ENCODE assay signal across 8 mouse cellular contexts in the genomic region with DNA sequence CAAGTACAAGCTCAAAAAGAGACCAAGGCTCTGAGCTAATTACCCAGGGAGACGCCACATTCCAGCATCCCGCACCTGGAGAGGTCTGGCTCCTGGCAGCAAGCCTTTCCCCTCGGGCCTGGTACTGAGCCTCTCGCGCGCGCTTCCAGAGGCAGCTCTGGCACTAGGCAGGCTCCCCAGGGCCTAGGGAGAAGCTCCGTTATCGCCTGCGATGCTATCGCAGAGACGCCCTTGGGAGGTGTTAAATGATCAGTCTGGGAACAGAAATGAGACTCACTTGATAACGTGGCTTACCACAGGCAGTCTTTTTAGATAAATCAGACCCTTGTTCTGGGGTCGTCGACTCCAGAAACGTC.
A peak's percentile ranks its signal among the peaks of the same experiment; 100 is the strongest.
DNase-seq lines count a peak whose midpoint lies in the region; ATAC-seq lines count a peak whose summit lies in the region.

No protein-coding gene starts in this region.

- WGBS in forebrain, embryonic 15.5 days = 2% methylated on average over 16 of the region's 16 CpGs
- WGBS in liver, embryonic 16.5 days (ENCODE audit: insufficient replicate concordance) = 1% methylated on average over 16 of the region's 16 CpGs

- H3K27me3 ChIP-seq in forebrain, embryonic 15.5 days = no peaks in the 10 kb centered on the region
- H3K27me3 ChIP-seq in liver, embryonic 16.5 days (ENCODE audit: control insufficient read depth, insufficient read depth, low read depth, low read length) = no peaks in the 10 kb centered on the region

- peak overlapping the region; percentile 55 for H3K4me2 ChIP-seq in forebrain, embryonic 15.5 days (replicated peaks)
- H3K4me2 ChIP-seq in liver, embryonic 16.5 days (ENCODE audit: low read depth, low read length) = peak overlapping the region; percentile 85

- no peak for DNase-seq in frontal cortex, postnatal 10 days (ENCODE audit: low spot score in 2 of 2)
- DNase-seq in gastrocnemius, postnatal 25 days = no peak
- DNase-seq in cerebellum, adult 9-10 months = no peak
- DNase-seq in left cerebral cortex, adult 9 months (ENCODE audit: low spot score in 2 of 2) = no peak

- peaks cover 34% of the 10 kb centered on the region for H3K4me1 ChIP-seq in forebrain, embryonic 15.5 days
- H3K4me1 ChIP-seq in liver, embryonic 16.5 days (ENCODE audit: control insufficient read depth, low read depth, low read length) = peaks cover 19% of the 10 kb centered on the region

- ATAC-seq in frontal cortex, adult (ENCODE audit: low TSS enrichment) = peak; percentile 60
- peak; percentile 33 for ATAC-seq in CD4-positive, CD25-positive, alpha-beta regulatory T cell, adult 4 months
- ATAC-seq in forebrain, embryonic 15.5 days (replicated peaks) = peak; percentile 80
- peak; percentile 58 for ATAC-seq in liver, embryonic 16.5 days (ENCODE audit: low read depth)

- peak overlapping the region; percentile 66 for H3K4me3 ChIP-seq in forebrain, embryonic 15.5 days
- peak overlapping the region; percentile 88 for H3K4me3 ChIP-seq in liver, embryonic 16.5 days (ENCODE audit: low read depth, low read length)

- no peaks in the 10 kb centered on the region for H3K36me3 ChIP-seq in forebrain, embryonic 15.5 days
- H3K36me3 ChIP-seq in liver, embryonic 16.5 days (ENCODE audit: control insufficient read depth, insufficient read depth) = no peaks in the 10 kb centered on the region

- H3K9me3 ChIP-seq in forebrain, embryonic 15.5 days = no peaks in the 10 kb centered on the region
- no peaks in the 10 kb centered on the region for H3K9me3 ChIP-seq in liver, embryonic 16.5 days (replicated peaks; ENCODE audit: control insufficient read depth, low read length)

- peak overlapping the region; percentile 93 for H3K9ac ChIP-seq in forebrain, embryonic 15.5 days (replicated peaks)
- H3K9ac ChIP-seq in liver, embryonic 16.5 days (ENCODE audit: low read depth, low read length) = peak overlapping the region; percentile 83

- H3K27ac ChIP-seq in forebrain, embryonic 15.5 days (replicated peaks) = peak overlapping the region; percentile 97
- H3K27ac ChIP-seq in liver, embryonic 16.5 days (ENCODE audit: low read length) = peak overlapping the region; percentile 72
